Mouse (Mus musculus) ES-E14 (cell line): ENCODE data around the gene Dydc1. TPM values are rescaled to one million over a fixed set of nuclear protein-coding genes. Genes with fewer than 3 reads are reported as not detected.

Experiments
- DNase-seq: peaks from one replicate; pipeline ENCODE4 v3.0.0-alpha.2; 2013; ENCODE audit warnings: low read depth, low spot score
- H3K27ac ChIP-seq: 2 replicates; pipeline ENCODE4 v1.5.1; 2012; ENCODE audit warnings: low read depth, mild to moderate bottlenecking, low read length, moderate library complexity, mixed read lengths; ENCODE audit not compliant: poor library complexity, insufficient read depth, severe bottlenecking
- H3K36me3 ChIP-seq: 2 replicates; pipeline ENCODE4 v1.6.1; 2012; ENCODE audit warnings: mild to moderate bottlenecking, low read length, moderate library complexity, mixed read lengths; ENCODE audit not compliant: control insufficient read depth, poor library complexity, insufficient read depth, severe bottlenecking
- H3K4me1 ChIP-seq, 2 experiments: fragments of 150-350 bp in 1 of 2; sonication (generic) in 1 of 2; 2 replicates each; pipeline ENCODE4 v1.6.1; 2012; ENCODE audit warnings: low read length in 2 of 2, mild to moderate bottlenecking in 1 of 2, mixed read lengths in 1 of 2; ENCODE audit not compliant: control insufficient read depth in 2 of 2, insufficient read depth in 2 of 2, poor library complexity in 1 of 2
- H3K4me3 ChIP-seq, 2 experiments: fragments of 150-350 bp in 1 of 2; sonication (generic) in 1 of 2; 2 replicates each; pipeline ENCODE4 v1.5.1; 2012; ENCODE audit warnings: low read length in 2 of 2, low read depth in 1 of 2, mild to moderate bottlenecking in 1 of 2, mixed read lengths in 1 of 2; ENCODE audit not compliant: insufficient read depth in 1 of 2, poor library complexity in 1 of 2, severe bottlenecking in 1 of 2
- H3K9ac ChIP-seq: 2 replicates; pipeline ENCODE4 v1.6.1; 2012; ENCODE audit warnings: low read depth, mild to moderate bottlenecking, low read length, mixed read lengths; ENCODE audit not compliant: poor library complexity, insufficient read depth, severe bottlenecking
- H3K9me3 ChIP-seq: fragments of 150-350 bp; sonication (generic); 2 replicates; pipeline ENCODE4 v1.6.1; 2012; ENCODE audit warnings: low read depth, mild to moderate bottlenecking, low read length; ENCODE audit not compliant: control insufficient read depth, insufficient read depth
- CHD2 ChIP-seq: IDR thresholded peaks from 2 replicates; pipeline ENCODE4 v1.6.1; 2014; ENCODE audit warnings: mild to moderate bottlenecking, low read depth, low read length, inconsistent platforms
- HCFC1 ChIP-seq: IDR thresholded peaks from 2 replicates; pipeline ENCODE4 v1.6.1; 2012; ENCODE audit warnings: low read length, inconsistent platforms, borderline replicate concordance; ENCODE audit not compliant: insufficient read depth
- MAFK ChIP-seq: IDR thresholded peaks from 2 replicates; pipeline ENCODE4 v1.6.1; 2014; ENCODE audit warnings: mild to moderate bottlenecking, low read depth, low read length, inconsistent platforms; ENCODE audit not compliant: insufficient read depth
- ZC3H11A ChIP-seq: IDR thresholded peaks from 2 replicates; pipeline ENCODE4 v1.6.1; 2012; ENCODE audit warnings: low read depth, mild to moderate bottlenecking, inconsistent platforms, low read length, borderline replicate concordance
- ZNF384 ChIP-seq: IDR thresholded peaks from 2 replicates; pipeline ENCODE4 v1.6.1; 2012; ENCODE audit warnings: low read depth, low read length, inconsistent platforms
- in situ Hi-C, 2 experiments: fragments of 600-800 bp; cut with MboI; formaldehyde crosslinking; loops; one replicate each; pipeline ENCODE4 v1.15.1; 2025; ENCODE audit warnings: low sequenced_read_pairs in 2 of 2, inconsistent platforms in 1 of 2; ENCODE audit not compliant: unreplicated experiment in 2 of 2
- total RNA-seq: library from RNA; depleted of rRNA; stranded (reverse); fragments of 300-350 nt; gene quantifications from 2 replicates; pipeline ENCODE4 v1.2.3, GENCODE M21; 2012; rRNA removed

Dydc1 gene
- not detected in 2 replicates for total RNA-seq

DNA sequence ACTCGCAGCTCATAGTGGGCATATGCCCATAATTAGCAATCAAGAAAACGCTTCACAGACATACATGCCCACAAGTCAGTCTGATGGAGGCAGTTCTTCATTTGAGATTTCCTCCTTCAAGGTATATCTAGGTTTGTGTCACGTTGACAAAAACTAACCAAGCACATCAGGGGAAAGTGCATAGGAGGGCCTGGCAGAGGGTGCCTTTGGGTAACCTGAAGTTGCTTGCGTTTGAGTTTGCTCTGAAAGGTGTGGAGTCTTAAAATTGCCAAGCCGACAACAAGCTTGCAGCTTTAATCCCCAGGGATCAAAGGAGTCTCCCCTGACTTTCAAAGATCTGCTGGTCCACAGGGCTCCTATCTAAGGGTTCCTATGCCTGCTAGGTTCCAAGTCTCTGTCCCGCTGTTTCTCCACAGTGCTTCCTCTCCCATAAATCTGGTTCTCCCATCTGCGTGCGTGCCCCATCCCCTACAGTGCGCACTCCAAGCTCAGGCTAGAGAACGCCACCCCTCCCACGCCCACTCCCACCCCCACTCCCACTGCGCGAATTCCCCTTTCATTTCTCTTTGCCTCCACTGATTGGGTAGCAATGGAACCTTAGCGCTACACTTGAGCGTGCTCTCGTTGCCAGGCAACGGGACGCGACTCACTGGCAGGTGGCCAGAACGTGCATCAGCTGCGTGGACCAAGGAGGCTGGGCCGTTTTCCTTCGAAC is at the start of gene Dydc1:
Gene Dydc1, plus strand, starts transcription at position 683 of the 715 bp plus-strand sequence.
- Histone ChIP-seq H3K9me3 (no peaks in the 10 kb centered on the region), H3K4me1 (no peaks in the 10 kb centered on the region), H3K9ac (no peak within 1 kb of the TSS), H3K27ac (no peak within 1 kb of the TSS), H3K4me3 (peak within 1 kb of the TSS; percentile 5 to 41; a peak in 2 of 4 replicates), H3K36me3 (no peaks in the 10 kb centered on the region)
- no peak for DNase-seq
- in situ Hi-C loops = no loop called here
- TF ChIP-seq CHD2 = no peak
- no peak for TF ChIP-seq MAFK
- no peak for TF ChIP-seq ZC3H11A
- TF ChIP-seq ZNF384 = no peak
- TF ChIP-seq HCFC1 = no peak

DNA sequence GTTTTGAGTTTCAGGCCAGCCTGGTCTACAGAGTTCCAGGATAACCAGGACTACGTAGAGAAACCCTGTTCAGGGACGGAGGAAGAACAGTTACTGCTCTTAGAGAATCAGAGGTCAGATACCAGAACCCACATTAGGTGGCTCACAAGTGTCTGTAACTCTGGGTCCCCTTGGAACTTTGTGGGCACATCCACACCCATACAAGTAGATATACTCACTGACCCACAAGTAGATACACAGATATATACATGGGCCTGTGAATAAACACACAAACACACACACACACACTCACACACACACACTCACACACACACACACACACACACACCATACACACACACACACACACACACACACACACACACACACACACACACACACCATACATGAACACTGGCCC is 47.6 kb upstream of the Dydc1 start:
- H3K4me3 ChIP-seq = no peak overlapping the region
- no peaks in the 10 kb centered on the region for H3K9me3 ChIP-seq
- no peak overlapping the region for H3K27ac ChIP-seq
- in situ Hi-C loops = no loop called here
- TF ChIP-seq CHD2 (no peak), MAFK (no peak), HCFC1 (no peak), ZNF384 (no peak), ZC3H11A (no peak)
- no peaks in the 10 kb centered on the region for H3K4me1 ChIP-seq
- no peaks in the 10 kb centered on the region for H3K36me3 ChIP-seq
- H3K9ac ChIP-seq = no peak overlapping the region
- no peak for DNase-seq

DNA sequence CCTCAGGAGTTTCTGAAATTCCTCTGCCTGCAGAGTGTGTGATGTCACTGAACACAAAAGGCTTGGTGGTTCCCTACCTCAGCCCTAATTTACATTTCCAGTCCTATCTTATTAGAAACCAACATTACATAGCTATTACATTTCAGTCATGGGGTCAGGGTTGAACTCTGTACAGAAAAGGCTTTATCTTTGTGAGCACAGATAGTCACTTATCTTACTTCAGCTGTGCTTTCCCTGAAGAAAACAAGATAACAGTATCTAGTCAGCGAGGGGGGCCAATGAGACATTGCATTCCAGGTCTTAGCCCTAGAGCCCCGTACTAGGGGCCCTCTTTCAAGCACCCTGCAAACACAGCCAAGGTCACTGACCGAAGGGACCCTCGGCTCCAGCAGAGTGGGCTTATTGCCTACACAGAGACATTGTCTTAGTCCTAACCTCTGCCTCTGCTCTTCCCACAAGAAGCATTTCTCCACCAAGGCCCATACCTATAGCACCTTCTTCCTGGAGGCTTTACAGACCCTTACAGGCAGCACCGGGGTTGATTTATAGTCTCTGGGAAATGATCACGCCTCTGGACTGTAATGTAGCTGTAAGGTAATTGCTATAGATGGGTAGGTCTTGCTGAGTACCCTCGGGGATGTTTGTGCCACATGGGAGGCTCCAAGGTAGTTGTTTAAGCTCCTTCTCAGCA is 47.0 kb upstream of the Dydc1 start:
- DNase-seq = no peak
- Histone ChIP-seq H3K27ac (no peak overlapping the region), H3K36me3 (no peaks in the 10 kb centered on the region), H3K9me3 (no peaks in the 10 kb centered on the region), H3K9ac (no peak overlapping the region), H3K4me1 (no peaks in the 10 kb centered on the region), H3K4me3 (no peak overlapping the region)
- in situ Hi-C loops = no loop called here
- TF ChIP-seq MAFK (no peak), ZNF384 (no peak), ZC3H11A (no peak), HCFC1 (no peak), CHD2 (no peak)

DNA sequence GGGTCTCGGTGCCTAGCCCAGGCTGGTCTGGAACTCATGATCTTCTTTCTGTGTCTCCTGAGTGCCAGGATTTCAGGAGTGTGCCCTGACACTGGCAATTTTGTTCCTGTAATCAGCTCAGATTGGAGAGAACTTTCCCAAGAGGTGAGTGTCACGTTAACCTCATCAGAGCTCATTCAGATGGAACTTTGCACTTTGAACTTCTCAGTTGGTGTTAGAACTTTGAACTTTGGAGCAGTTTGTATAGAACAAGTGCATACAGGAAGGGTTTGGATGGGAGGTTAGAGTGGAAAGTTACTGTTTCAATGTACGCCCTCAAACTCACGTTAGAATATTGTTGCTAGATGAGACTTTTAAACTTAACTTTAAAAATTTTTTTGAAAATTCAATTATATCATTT is 43.4 kb upstream of the Dydc1 start:
- in situ Hi-C loops = no loop called here
- Histone ChIP-seq H3K36me3 (no peaks in the 10 kb centered on the region), H3K9me3 (no peaks in the 10 kb centered on the region), H3K4me1 (no peaks in the 10 kb centered on the region), H3K4me3 (no peak overlapping the region), H3K9ac (no peak overlapping the region), H3K27ac (no peak overlapping the region)
- TF ChIP-seq MAFK (no peak), ZNF384 (no peak), ZC3H11A (no peak), CHD2 (no peak), HCFC1 (no peak)
- no peak for DNase-seq
